Mouse (Mus musculus) 3134 (cell line): ENCODE data around the gene Bmp8a.

ENCODE experiments used
- DNase-seq: peaks from one replicate; pipeline ENCODE4 v3.0.0-alpha.2; 2011; ENCODE audit warnings: low spot score; ENCODE audit not compliant: insufficient read length; ENCODE audit errors: extremely low read depth

The Bmp8a gene

GRCm38 (mm10) chr4:123292390-123292789 is 50.7 kb downstream of the Bmp8a start:
- no peak for DNase-seq

- DNase-seq = no peak
These were observed 54.0 kb downstream of the Bmp8a start for GRCm38 (mm10) chr4:123289038-123289437.

- no peak for DNase-seq
These were observed 56.3 kb downstream of the Bmp8a start for GRCm38 (mm10) chr4:123286790-123287189.

DNA sequence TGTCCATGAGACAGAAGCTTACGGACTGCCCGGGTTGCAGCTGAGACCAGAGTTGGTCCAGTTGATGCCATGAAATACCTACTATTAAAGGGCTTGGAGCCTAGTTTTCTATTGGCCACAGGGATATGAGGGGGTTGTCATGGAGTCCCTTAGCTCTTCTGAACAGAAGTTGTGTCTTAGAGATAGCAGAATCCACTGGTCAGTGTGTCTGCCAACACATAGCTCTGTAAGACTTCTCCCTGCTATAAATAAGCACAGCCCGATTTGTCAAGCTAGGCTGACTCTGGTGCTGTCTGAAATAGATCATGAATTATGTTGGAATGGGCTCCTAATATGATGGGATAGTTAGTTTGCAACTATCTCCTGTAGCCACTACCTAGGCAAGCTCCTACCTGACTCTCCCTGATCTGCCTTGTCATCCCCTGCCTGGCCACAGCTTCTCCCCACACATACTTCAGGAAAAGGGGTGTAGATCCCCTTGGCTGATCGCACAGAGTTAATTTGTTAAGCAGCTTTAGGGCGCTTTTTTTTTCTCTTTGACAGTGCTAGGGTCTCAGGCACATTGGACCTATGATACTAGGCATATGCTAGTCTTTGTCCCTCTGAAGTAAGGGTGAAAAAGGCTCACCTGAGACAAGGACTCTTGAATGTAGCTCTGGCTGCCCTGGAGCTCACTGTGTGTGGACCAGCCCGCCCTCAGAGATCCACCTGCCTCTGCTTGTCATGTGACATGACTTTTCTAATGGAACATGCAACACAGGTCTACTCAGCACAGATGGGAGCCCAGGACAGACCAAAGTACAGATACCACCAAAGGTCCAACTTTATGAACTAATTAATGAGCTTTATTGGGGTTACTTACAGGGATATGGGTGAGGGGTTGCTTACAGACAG is 58.1 kb downstream of the Bmp8a start:
- DNase-seq = no peak

- DNase-seq = peak; percentile 51
These were observed 59.4 kb downstream of the Bmp8a start for GRCm38 (mm10) chr4:123283675-123284064.

DNA sequence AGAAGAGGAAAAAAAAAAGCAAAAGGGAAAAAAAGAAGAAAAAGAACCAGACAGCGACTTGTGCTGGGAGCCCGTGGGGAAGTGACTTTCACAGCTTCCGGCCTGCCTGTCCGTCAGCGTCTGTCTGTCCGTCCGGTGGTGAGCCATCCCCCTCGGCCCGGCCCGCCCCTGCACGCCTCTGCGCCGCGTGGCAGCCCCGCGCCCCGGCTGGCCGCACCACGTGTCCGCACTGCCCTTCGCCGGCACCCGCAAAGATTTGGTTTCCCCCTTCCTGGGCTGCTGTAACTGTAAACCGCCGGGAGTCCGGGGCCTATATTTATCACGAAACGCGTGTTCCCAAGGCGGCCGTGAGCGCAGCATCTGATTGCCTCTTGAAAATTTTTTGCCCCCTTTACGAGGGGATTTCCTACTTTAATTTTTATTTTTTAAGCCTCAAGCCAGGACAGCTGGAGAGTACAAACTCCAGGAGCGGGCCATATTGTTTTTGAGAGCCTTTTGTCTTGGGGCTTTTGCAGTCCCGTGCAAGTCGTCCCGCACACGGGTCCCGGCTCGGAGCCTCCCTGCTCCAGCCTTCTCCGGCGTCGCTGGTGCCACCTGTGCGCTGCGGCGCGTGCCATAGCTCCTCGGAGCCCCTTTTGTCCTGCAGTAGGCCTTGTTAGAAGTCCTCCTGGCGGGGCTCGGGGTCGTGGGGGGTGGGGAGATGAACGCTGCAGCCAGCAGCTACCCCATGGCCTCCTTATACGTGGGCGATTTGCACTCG is 60.0 kb downstream of the Bmp8a start:
- DNase-seq = peak; percentile 35

- peak; percentile 91 for DNase-seq
These were observed 60.6 kb downstream of the Bmp8a start for GRCm38 (mm10) chr4:123282500-123282899.

- no peak for DNase-seq
These were observed 62.9 kb downstream of the Bmp8a start for GRCm38 (mm10) chr4:123280117-123280516.

DNA sequence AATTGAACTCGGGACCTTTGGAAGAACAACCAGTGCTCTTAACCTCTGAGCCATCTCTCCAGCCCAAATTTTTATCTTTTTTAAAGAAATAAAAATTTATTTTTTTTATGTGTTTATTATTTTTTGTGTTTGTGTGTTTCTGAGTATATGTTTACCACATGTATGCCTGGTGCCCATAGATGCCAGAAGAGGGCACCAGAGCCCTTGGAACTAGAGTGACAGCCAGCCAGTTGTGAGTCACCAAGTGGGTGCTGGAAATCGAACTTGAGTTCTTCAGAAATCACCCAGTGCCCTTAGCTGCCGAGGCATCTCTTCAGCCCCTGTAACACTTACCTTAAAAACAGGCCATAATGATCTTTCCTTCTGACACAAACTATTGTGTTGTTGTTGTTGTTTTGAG is 72.0 kb downstream of the Bmp8a start:
- DNase-seq = no peak
